Mouse (Mus musculus) liver, embryonic 14.5 days (tissue): ENCODE data around the gene Edil3. TPM values are rescaled to one million over a fixed set of nuclear protein-coding genes. Genes with fewer than 3 reads are reported as not detected.

Source experiments
- ATAC-seq: fragments of 200-750 bp; cut with Nextera tagmentation; 2 replicates; pipeline ENCODE4 v1.8.0; 2017; ENCODE audit warnings: moderate number of reproducible peaks, mild to moderate bottlenecking, moderate library complexity; ENCODE audit not compliant: insufficient read depth
- DNase-seq, 3 experiments: peaks; one replicate each; pipeline ENCODE4 v3.0.0-alpha.2; 2012 to 2013; ENCODE audit warnings: low read depth in 3 of 3, low spot score in 3 of 3
- H3K27ac ChIP-seq: fragments of 300-500 bp; sonication (generic); 2 replicates; pipeline ENCODE4 v1.5.1; 2014; ENCODE audit warnings: moderate library complexity, mild to moderate bottlenecking, control low read depth, inconsistent platforms
- H3K27me3 ChIP-seq: fragments of 300-500 bp; sonication (generic); 2 replicates; pipeline ENCODE4 v1.6.1; 2014; ENCODE audit warnings: mild to moderate bottlenecking, low read length, moderate library complexity; ENCODE audit not compliant: control insufficient read depth, insufficient read depth
- H3K36me3 ChIP-seq: fragments of 300-500 bp; sonication (generic); replicated peaks from 2 replicates; pipeline ENCODE4 v1.6.1; 2014; ENCODE audit warnings: low read depth; ENCODE audit not compliant: control insufficient read depth, insufficient read depth
- H3K4me1 ChIP-seq, 2 experiments: fragments of 200-500 bp in 1 of 2; fragments of 300-500 bp in 1 of 2; sonication (generic) in 1 of 2; replicated peaks; 2 replicates each; pipeline ENCODE4 v1.6.1; 2012 to 2014; ENCODE audit warnings: antibody characterized with exemption in 1 of 2, inconsistent platforms in 1 of 2, low read length in 1 of 2; ENCODE audit not compliant: control insufficient read depth in 2 of 2, insufficient read depth in 2 of 2
- H3K4me2 ChIP-seq: fragments of 300-500 bp; sonication (generic); 2 replicates; pipeline ENCODE4 v1.6.1; 2014; ENCODE audit warnings: low read depth, mild to moderate bottlenecking, control low read depth, moderate library complexity
- H3K4me3 ChIP-seq, 2 experiments: fragments of 200-500 bp in 1 of 2; fragments of 300-500 bp in 1 of 2; sonication (generic) in 1 of 2; 2 replicates each; pipeline ENCODE4 v1.5.1; 2012 to 2014; ENCODE audit warnings: low read depth in 2 of 2, low read length in 2 of 2, mild to moderate bottlenecking in 2 of 2, control low read depth in 1 of 2, inconsistent platforms in 1 of 2, moderate library complexity in 1 of 2; ENCODE audit not compliant: insufficient read depth in 1 of 2
- H3K9ac ChIP-seq: fragments of 300-500 bp; sonication (generic); replicated peaks from 2 replicates; pipeline ENCODE4 v1.6.1; 2014; ENCODE audit warnings: mild to moderate bottlenecking, control low read depth, moderate library complexity
- H3K9me3 ChIP-seq: fragments of 300-500 bp; sonication (generic); 2 replicates; pipeline ENCODE4 v1.6.1; 2016; ENCODE audit warnings: low read length, mixed read lengths; ENCODE audit not compliant: control insufficient read depth
- CTCF ChIP-seq: IDR thresholded peaks from 2 replicates; pipeline ENCODE4 v1.5.1; 2016; ENCODE audit warnings: antibody characterized with exemption, low read depth, control low read depth
- EP300 ChIP-seq: IDR thresholded peaks from 2 replicates; pipeline ENCODE4 v1.6.1; 2016; ENCODE audit warnings: antibody characterized with exemption, low read depth
- WGBS: fragments of 180-500 bp; shearing (Covaris S2); extraction: QIAGEN DNeasy Blood & Tissue Kit; methylation state at CpG from one replicate; pipeline ENCODE4 v1.1.7; 2014; ENCODE audit not compliant: insufficient replicate concordance; 5-methylcytosine and 5-hydroxymethylcytosine counted together
- polyA plus RNA-seq, 2 experiments: library from polyadenylated mRNA; depleted of rRNA in 1 of 2; stranded (reverse) in 1 of 2; unstranded in 1 of 2; fragments of >200 nt; fragmentation: Nextera tagmentation in 1 of 2; extraction: Ambion mirVana in 1 of 2; gene quantifications; 2 replicates each; pipeline versions ENCODE4 v1.2.1 to v1.2.3; 2012 to 2014

The Edil3 gene
- polyA plus RNA-seq, 2 experiments = 0.08 to 0.20 TPM

GRCm38 (mm10) chr13:89371656-89372240, 550.5 kb downstream of the Edil3 start:
- ATAC-seq (no peak), DNase-seq (no peak)
- H3K36me3 ChIP-seq = no peaks in the 10 kb centered on the region
- H3K9ac ChIP-seq = no peak overlapping the region
- H3K27me3 ChIP-seq = no peaks in the 10 kb centered on the region
- no peak overlapping the region for H3K27ac ChIP-seq
- no peak overlapping the region for H3K4me3 ChIP-seq
- WGBS = 68% methylated on average over 5 of the region's 5 CpGs
- no peak for TF ChIP-seq CTCF
- no peak for TF ChIP-seq EP300
- H3K9me3 ChIP-seq = no peaks in the 10 kb centered on the region
- H3K4me1 ChIP-seq = no peaks in the 10 kb centered on the region
- H3K4me2 ChIP-seq = no peak overlapping the region
